Mouse (Mus musculus) brain, adult 2 months (tissue): ENCODE data around the gene Ppm1m.
A peak's percentile ranks its signal among the peaks of the same experiment; 100 is the strongest.

Experiments
- DNase-seq: peaks from one replicate; pipeline ENCODE4 v3.0.0; 2011; ENCODE audit warnings: low read depth, low spot score

Ppm1m gene

GRCm38 (mm10) chr9:106159784-106160301, 39.7 kb downstream of the Ppm1m start:
- DNase-seq, result peak; percentile 98

GRCm38 (mm10) chr9:106159237-106159636, 40.3 kb downstream of the Ppm1m start:
- no peak for DNase-seq

- DNase-seq, result no peak
Measured at GRCm38 (mm10) chr9:106158037-106158491, 41.5 kb downstream of the Ppm1m start, which contains the start of gene Glyctk. Glyctk (minus strand) TSS chr9:106158138.

- no peak for DNase-seq
Measured at GRCm38 (mm10) chr9:106157623-106157925, 42.0 kb downstream of the Ppm1m start.

GRCm38 (mm10) chr9:106156921-106157622, 42.5 kb downstream of the Ppm1m start:
- DNase-seq, result no peak

GRCm38 (mm10) chr9:106156419-106156818, 43.1 kb downstream of the Ppm1m start:
- DNase-seq, result peak; percentile 58

- peak; percentile 35 for DNase-seq
Measured at GRCm38 (mm10) chr9:106154106-106154505, 45.4 kb downstream of the Ppm1m start.

GRCm38 (mm10) chr9:106149399-106149754, 50.2 kb downstream of the Ppm1m start:
- DNase-seq, result no peak

GRCm38 (mm10) chr9:106148541-106149398, 50.8 kb downstream of the Ppm1m start:
- no peak for DNase-seq

- no peak for DNase-seq
Measured at GRCm38 (mm10) chr9:106147851-106148431, 51.6 kb downstream of the Ppm1m start.

GRCm38 (mm10) chr9:106147281-106147680, 52.3 kb downstream of the Ppm1m start:
- DNase-seq, result no peak

GRCm38 (mm10) chr9:106145582-106145981, 54.0 kb downstream of the Ppm1m start:
- no peak for DNase-seq
